Mouse (Mus musculus) heart, adult 2 months (tissue): Measurements from ENCODE around the gene Lrrc8d. TPM values are rescaled to one million over a fixed set of nuclear protein-coding genes. Genes with fewer than 3 reads are reported as not detected.

ENCODE experiments used
- DNase-seq, 2 experiments: peaks; one replicate each; pipeline ENCODE4 v3.0.0; 2021
- H3K27ac ChIP-seq: fragments of 200-600 bp; 2 replicates; pipeline ENCODE4 v1.8.1; 2022
- H3K27me3 ChIP-seq: fragments of 200-500 bp; 2 replicates; pipeline ENCODE4 v1.6.1; 2012; ENCODE audit warnings: mild to moderate bottlenecking, low read length, inconsistent platforms, mixed read lengths; ENCODE audit not compliant: control insufficient read depth, insufficient read depth
- H3K36me3 ChIP-seq: fragments of 200-500 bp; 2 replicates; pipeline ENCODE4 v1.6.1; 2012; ENCODE audit warnings: low read length, inconsistent platforms; ENCODE audit not compliant: control insufficient read depth, insufficient read depth
- H3K4me1 ChIP-seq: fragments of 200-500 bp; 2 replicates; pipeline ENCODE4 v1.6.1; 2011; ENCODE audit warnings: low read length; ENCODE audit not compliant: control insufficient read depth, insufficient read depth
- H3K4me3 ChIP-seq: fragments of 200-600 bp; 2 replicates; pipeline ENCODE4 v1.8.1; 2022
- H3K79me2 ChIP-seq: fragments of 200-500 bp; replicated peaks from 2 replicates; pipeline ENCODE4 v1.6.1; 2012; ENCODE audit warnings: mild to moderate bottlenecking, inconsistent platforms, low read length, moderate library complexity, mixed read lengths; ENCODE audit not compliant: control insufficient read depth, insufficient read depth
- H3K9ac ChIP-seq: fragments of 200-500 bp; 2 replicates; pipeline ENCODE4 v1.6.1; 2012; ENCODE audit warnings: low read depth, mild to moderate bottlenecking, control low read depth, inconsistent platforms, low read length, mixed read lengths
- CTCF ChIP-seq: fragments of 200-600 bp; IDR thresholded peaks from 2 replicates; pipeline ENCODE4 v1.8.1; 2022; ENCODE audit warnings: antibody characterized with exemption, mild to moderate bottlenecking, moderate library complexity
- EP300 ChIP-seq: fragments of 200-500 bp; IDR thresholded peaks from 2 replicates; pipeline ENCODE4 v1.6.1; 2011; ENCODE audit warnings: low read depth, low read length, control low read depth; ENCODE audit not compliant: insufficient read depth
- POLR2A ChIP-seq: fragments of 200-500 bp; IDR thresholded peaks from 2 replicates; pipeline ENCODE4 v1.6.1; 2011; ENCODE audit warnings: mild to moderate bottlenecking, low read depth, low read length, control low read depth; ENCODE audit not compliant: insufficient read depth
- WGBS: fragments of 180-500 bp; shearing (Covaris S2); methylation state at CpG from one replicate; pipeline ENCODE4 v1.1.7; 2018; 5-methylcytosine and 5-hydroxymethylcytosine counted together
- intact Hi-C: fragments of 180-260 bp; cut with DNase I; formaldehyde crosslinking; loops from one replicate; pipeline ENCODE4 v1.15.1; 2025
- polyA plus RNA-seq: library from polyadenylated mRNA; depleted of rRNA; stranded (reverse); fragments of >200 nt; gene quantifications from 2 replicates; pipeline ENCODE4 v1.2.3, GENCODE M21; 2012
- total RNA-seq, 2 experiments: library from RNA; stranded (reverse); gene quantifications; 2 replicates each; pipeline ENCODE4 v1.2.3; 2021

The Lrrc8d gene
- total and polyA plus RNA-seq, 3 experiments: 4.3 to 8.8 (median 8.0) TPM

DNA sequence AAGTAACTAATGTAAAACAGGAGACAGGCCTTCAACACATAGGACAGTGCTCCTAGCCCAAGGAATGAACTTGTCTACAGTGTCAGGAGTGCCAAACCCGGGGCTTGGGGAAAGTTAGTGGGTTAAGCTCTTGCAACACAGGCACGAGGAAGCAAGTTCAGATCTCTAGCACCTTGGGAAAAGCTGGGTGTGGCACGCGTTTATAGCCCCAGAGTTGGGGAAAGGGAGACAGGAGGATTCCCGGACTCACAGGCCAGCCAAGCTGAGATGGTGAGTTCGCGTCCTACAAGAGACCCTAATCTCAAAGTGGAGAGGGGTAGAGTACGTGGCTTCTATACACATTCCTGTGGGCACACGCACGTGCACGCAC lies 3.5 kb downstream of the Lrrc8d start:
- no peaks in the 10 kb centered on the region for H3K27me3 ChIP-seq
- peaks cover 4% of the 10 kb centered on the region for H3K4me1 ChIP-seq
- TF ChIP-seq CTCF (no peak), POLR2A (no peak), EP300 (no peak)
- 93% methylated on average over 11 of the region's 11 CpGs for WGBS
- H3K27ac ChIP-seq: no peak overlapping the region
- no peak overlapping the region for H3K4me3 ChIP-seq
- H3K36me3 ChIP-seq: no peaks in the 10 kb centered on the region
- no peak for DNase-seq
- H3K9ac ChIP-seq: no peak overlapping the region
- intact Hi-C loops: loop anchor here (2.0 kb wide), 1 partner anchor 38 kb away; no protein-coding TSS in a partner anchor
- no peaks in the 10 kb centered on the region for H3K79me2 ChIP-seq

DNA sequence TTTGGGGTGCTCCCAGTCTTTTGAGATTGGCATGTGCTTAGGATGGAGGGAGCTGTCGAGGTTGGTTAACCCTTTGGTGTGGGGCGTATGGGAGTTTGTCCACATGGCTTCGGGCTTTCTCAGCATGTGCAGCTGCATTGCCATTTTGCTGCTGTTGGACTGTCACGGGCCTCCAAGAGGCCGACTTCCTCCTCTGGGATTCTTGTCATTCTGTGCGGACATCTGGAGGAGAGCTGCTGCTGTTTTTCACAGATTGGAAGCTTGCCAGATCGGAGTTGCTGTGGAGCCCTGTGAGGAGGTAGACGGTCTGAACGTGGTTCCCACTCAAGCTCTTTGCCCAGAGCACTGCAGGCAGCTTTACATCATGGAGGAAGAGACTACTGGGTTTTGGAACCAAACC lies 4.8 kb downstream of the Lrrc8d start:
- Histone ChIP-seq H3K36me3 (no peaks in the 10 kb centered on the region), H3K4me1 (peaks cover 3% of the 10 kb centered on the region), H3K27ac (no peak overlapping the region), H3K4me3 (no peak overlapping the region), H3K9ac (no peak overlapping the region), H3K27me3 (no peaks in the 10 kb centered on the region), H3K79me2 (no peaks in the 10 kb centered on the region; the same call in 1 of the 2 replicates)
- intact Hi-C loops: no loop called here
- TF ChIP-seq EP300: 0 out of 2 replicates have a peak, but pooled peaks have one; percentile 20
- TF ChIP-seq POLR2A: no peak
- no peak for TF ChIP-seq CTCF
- DNase-seq: peak; percentile 41 to 47
- WGBS: 34% methylated on average over 9 of the region's 9 CpGs

DNA sequence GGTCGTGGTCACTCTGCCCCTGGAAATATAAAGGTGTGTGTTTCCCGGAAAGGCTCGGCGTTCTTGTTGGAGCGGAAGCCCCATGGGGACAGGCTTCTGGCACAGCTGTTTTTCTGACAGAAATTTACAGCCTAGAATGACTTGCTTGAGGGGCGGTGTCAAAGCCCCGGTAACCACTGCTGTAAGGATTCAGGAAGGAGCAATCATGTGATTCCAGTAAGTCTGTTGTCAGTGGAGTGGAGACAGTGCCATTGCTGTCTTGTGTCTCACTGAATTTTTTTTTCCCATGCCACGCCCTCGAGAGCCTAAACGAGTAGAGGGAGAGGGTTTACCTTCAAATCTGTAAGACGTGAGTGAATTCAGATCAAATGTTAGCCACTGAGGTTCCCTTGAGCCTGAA lies 6.9 kb downstream of the Lrrc8d start:
- no peaks in the 10 kb centered on the region for H3K36me3 ChIP-seq
- TF ChIP-seq CTCF (no peak), EP300 (no peak), POLR2A (no peak)
- H3K4me1 ChIP-seq: peaks cover 3% of the 10 kb centered on the region
- peaks cover 4% of the 10 kb centered on the region; the same call in 1 of the 2 replicates for H3K79me2 ChIP-seq
- intact Hi-C loops: no loop called here
- no peaks in the 10 kb centered on the region for H3K27me3 ChIP-seq
- DNase-seq: peak in 1 of 2 experiments; percentile 41
- WGBS: 52% methylated on average over 11 of the region's 11 CpGs
- H3K9ac ChIP-seq: no peak overlapping the region
- H3K4me3 ChIP-seq: no peak overlapping the region
- H3K27ac ChIP-seq: peak overlapping the region; percentile 5

DNA sequence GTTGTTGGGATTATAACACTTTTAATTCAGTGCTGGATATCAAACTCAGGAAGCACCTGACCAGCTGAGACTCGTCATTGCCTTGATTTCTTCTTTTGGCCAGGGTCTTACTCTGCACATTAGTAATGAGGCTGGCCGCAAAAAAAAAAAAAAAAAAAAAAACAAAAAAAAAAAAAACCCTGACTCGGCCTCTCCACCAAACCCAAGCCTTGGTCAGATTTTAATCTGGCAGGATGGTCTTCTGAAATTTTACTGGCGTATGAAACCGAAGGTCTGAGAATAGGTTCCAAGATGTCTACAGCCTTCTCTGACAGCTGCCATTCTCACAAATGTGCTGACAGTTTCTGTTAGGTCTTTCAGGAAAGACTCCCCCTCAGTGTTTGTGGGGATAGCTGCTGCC lies 8.5 kb downstream of the Lrrc8d start:
- Histone ChIP-seq H3K79me2 (peaks cover 4% of the 10 kb centered on the region; the same call in 1 of the 2 replicates), H3K27ac (no peak overlapping the region), H3K9ac (no peak overlapping the region), H3K4me3 (no peak overlapping the region), H3K27me3 (no peaks in the 10 kb centered on the region), H3K4me1 (peaks cover 3% of the 10 kb centered on the region), H3K36me3 (no peaks in the 10 kb centered on the region)
- DNase-seq: no peak
- intact Hi-C loops: no loop called here
- TF ChIP-seq POLR2A (no peak), CTCF (no peak), EP300 (no peak)
- 74% methylated on average over 5 of the region's 5 CpGs for WGBS

DNA sequence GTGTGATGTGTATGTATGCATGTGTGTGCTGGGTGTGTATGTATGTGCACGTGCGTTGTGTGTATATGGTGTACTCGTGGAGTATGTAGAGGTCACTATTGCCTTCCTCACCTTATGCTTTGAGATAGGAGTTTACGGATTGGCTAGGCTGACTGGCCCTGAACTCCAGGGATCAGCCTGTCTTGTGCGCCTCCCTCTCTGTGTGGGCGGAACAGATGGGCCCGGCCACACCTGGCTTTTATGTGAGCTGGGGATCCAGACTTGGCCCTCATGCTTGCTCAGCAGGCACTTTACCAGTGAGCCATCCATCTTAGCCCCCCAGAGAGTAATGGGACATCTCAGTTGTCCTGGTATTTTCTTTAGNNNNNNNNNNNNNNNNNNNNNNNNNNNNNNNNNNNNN lies 10.7 kb downstream of the Lrrc8d start:
- Histone ChIP-seq H3K79me2 (peaks cover 4% of the 10 kb centered on the region; the same call in 1 of the 2 replicates), H3K27me3 (no peaks in the 10 kb centered on the region), H3K9ac (no peak overlapping the region), H3K4me3 (no peak overlapping the region), H3K36me3 (no peaks in the 10 kb centered on the region), H3K4me1 (no peaks in the 10 kb centered on the region), H3K27ac (no peak overlapping the region)
- TF ChIP-seq EP300 (no peak), POLR2A (no peak), CTCF (no peak)
- WGBS: 90% methylated on average over 7 of the region's 7 CpGs
- intact Hi-C loops: no loop called here
- DNase-seq: no peak

DNA sequence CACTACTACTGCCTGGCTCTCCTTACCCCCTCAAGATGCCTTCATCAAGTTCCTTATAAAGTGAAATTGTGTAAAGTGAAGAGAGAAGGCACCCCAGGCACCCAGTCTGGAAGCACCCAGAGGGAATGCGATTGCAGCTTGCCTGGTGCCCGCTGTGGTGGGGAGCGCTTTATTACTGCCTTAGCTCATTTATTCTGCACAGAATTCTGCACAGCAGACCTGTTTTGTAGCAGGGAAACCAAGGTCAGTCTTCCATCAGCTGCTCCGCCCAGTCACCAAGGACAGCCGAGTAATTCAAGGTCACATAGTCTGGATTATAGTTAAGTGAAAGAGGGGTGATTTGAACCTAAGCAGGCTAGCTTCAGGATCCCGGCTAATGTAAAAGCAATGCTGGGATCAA lies 14.7 kb downstream of the Lrrc8d start:
- peaks cover 4% of the 10 kb centered on the region; the same call in 1 of the 2 replicates for H3K79me2 ChIP-seq
- TF ChIP-seq POLR2A (no peak), CTCF (no peak), EP300 (no peak)
- intact Hi-C loops: no loop called here
- no peak overlapping the region for H3K4me3 ChIP-seq
- whole genome bisulfite sequencing: 91% methylated on average over 6 of the region's 6 CpGs
- no peak for DNase-seq
- no peaks in the 10 kb centered on the region for H3K36me3 ChIP-seq
- H3K4me1 ChIP-seq: peaks cover 4% of the 10 kb centered on the region
- no peak overlapping the region for H3K27ac ChIP-seq
- no peak overlapping the region for H3K9ac ChIP-seq
- H3K27me3 ChIP-seq: no peaks in the 10 kb centered on the region
